Mouse (Mus musculus) activated CD4-positive, CD25-positive, alpha-beta regulatory T cell, adult 4 months (primary cell): ENCODE measurements around the gene P2ry10b. TPM values are rescaled to one million over a fixed set of nuclear protein-coding genes. Genes with fewer than 3 reads are reported as not detected.
A peak's percentile ranks its signal among the peaks of the same experiment; 100 is the strongest.

ENCODE experiments used
- ATAC-seq: one replicate; pipeline ENCODE4 v1.8.0; 2017
- polyA plus RNA-seq, 2 experiments: library from polyadenylated mRNA; unstranded; fragments of 100-300 nt; shearing (Covaris generic); gene quantifications; one replicate each; pipeline ENCODE4 v1.2.1; 2017

P2ry10b gene
- polyA plus RNA-seq = 1 to 10 TPM; 3.4 to 5.8 TPM

DNA sequence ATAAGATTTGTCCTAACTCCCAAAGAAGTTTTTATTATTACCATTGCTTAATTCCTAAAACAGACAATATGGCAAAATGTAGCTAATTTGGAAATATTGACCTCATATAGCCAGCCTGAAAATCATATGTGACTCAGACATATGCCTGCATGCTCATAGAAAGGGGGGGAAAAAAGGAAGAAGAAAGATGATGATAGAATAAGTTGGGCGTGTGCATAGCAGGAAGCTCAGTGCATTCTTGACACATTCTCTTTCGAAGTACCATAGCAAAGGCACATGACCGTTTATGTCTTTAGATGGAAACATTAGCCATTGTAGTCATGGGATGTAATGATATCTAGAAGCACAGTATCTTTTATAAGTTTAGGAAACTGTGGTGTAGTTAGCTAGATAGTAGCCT lies at the start of gene P2ry10b:
Gene P2ry10b, plus strand, starts transcription at position 247 of the 400 bp plus-strand sequence.
- no peak for ATAC-seq

DNA sequence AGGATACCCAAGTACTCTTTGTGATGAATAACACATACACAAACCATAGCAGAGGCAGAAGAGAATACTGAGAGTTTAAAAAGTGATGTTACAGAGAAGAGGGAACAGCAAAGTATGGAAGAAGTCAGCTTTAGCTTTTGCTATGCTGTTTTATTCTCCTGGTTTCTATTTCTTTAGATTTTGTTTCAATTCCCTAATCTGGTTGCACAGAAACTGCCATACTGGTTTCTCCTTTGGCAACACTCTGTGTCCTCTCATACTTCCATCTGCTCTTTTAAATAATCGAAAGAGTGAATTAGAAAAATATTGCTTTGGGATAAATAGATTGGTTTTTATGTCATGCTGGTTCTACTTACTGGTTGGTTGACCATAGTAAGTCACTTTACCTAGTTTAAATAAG lies 32.4 kb upstream of the P2ry10b start:
- no peak for ATAC-seq

DNA sequence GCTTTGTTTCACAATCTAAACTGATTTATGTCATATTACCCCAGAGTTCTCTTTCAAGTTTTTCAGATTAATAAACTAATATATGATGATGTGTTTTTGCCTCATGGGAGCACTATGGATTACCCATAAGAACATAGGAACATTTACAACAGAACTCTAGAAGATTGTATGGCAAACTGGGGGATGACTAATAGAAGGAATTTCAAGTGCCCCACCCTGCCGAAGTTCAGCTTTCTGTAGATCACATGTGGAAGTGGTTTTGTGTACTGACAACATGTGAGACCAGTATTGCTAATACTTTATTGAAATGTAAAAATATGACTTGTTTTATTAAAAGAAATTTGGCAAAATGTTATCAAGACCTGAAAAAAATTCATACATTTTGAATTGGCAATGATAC lies 31.7 kb upstream of the P2ry10b start:
- ATAC-seq = no peak

- ATAC-seq = no peak
These were observed 5.5 kb upstream of the P2ry10b start for GRCm38 (mm10) chrX:107143184-107143583.

- no peak for ATAC-seq
These were observed 4.8 kb upstream of the P2ry10b start for GRCm38 (mm10) chrX:107143930-107144329.

DNA sequence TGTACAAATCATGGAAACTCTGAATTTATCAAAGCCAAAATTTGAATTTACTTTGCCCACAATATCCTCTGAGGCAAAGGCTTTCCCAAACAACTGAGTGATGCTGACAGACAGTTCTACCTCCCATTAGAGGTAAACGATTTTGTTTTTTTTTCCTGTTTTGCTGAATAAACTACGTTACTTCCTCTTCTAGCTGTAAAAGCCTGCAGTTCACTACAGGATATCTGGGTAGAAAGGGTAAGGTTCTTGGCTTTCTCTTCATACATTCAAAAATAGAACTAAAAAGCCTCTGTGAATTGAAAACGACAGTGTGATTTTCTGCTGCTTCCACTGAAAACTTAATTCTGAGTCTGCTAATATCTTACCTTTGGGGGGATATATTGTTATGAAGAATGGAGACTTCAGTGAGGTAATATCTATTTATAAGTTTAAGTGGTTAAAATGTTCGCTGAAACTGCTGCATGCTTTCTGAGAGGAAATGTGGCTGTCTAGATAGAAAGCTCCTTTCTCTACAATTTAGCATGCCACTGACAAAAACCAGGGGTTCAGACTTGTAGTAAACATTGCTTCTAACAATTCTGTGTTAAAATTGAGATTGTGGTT lies 765 bp downstream of the P2ry10b start:
- ATAC-seq = peak; percentile 43

- no peak for ATAC-seq
These were observed 1.3 kb downstream of the P2ry10b start for GRCm38 (mm10) chrX:107150027-107150426.

- ATAC-seq = peak; percentile 83
These were observed 2.2 kb downstream of the P2ry10b start for GRCm38 (mm10) chrX:107150752-107151515.

GRCm38 (mm10) chrX:107156021-107156420 lies 7.3 kb downstream of the P2ry10b start:
- no peak for ATAC-seq

- ATAC-seq = peak; percentile 32
These were observed 11.8 kb downstream of the P2ry10b start for GRCm38 (mm10) chrX:107160496-107160895.

DNA sequence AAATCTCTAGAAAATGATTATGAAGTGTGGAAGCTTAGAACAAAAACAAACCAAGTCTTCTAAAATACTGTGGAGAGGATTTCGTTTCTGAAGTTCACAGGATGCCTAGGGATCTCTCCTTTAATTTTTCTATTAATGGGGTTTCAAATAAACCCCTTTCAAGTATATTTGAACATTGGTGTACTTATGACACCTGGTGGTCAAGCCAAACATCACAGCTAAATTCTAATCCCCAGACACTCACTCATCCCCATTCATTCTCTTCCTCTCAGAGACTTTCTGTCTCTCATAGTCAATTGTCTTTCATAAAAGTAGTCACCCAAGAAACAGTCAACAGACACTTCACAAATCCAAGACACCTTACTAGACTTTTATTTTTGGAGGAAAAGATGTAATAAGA lies 19.6 kb downstream of the P2ry10b start:
- peak; percentile 66 for ATAC-seq

- no peak for ATAC-seq
These were observed 20.4 kb downstream of the P2ry10b start for GRCm38 (mm10) chrX:107169128-107169527.

- peak; percentile 69 for ATAC-seq
These were observed 30.0 kb downstream of the P2ry10b start for GRCm38 (mm10) chrX:107178742-107179141.

DNA sequence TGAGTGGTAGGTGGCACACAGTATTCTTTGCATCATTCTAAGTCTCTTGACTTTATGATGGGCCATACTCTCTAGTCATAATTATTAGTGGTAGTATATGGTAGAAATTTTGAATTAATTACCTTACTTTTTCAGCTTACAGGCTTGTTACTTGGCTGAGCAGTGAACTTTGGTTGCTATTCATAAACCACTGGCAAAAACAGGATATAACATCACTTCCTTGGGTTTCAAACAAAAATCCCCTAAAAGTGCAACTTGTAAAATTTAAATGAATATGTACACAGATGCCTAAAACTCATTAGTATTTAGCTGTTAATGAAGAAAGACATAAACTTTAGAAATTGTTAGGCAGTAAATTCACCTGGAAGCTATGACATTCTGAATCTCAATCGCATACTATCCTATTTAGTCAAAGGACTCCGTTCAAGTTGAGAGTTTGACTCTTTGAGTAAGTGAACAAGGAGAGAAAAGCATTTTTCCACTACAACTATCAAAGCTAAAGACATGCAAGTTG lies 68.9 kb downstream of the P2ry10b start:
- ATAC-seq = peak; percentile 90

Other genes with a start within 250 kb of the P2ry10b start
- under 1 TPM in 1 of 2 experiments, not detected in 1; 0.17 TPM for gene Lpar4, start 228.3 kb upstream of the P2ry10b start, polyA plus RNA-seq
- gene P2ry10, start 60.4 kb upstream of the P2ry10b start, polyA plus RNA-seq = 10 to 100 TPM; 88.5 to 93.9 TPM
- 10 to 100 TPM; 68.5 to 85.2 TPM for gene Gpr174, start 107.0 kb downstream of the P2ry10b start, polyA plus RNA-seq